Mouse (Mus musculus) thymus, adult 2 months (tissue): ENCODE measurements around the gene Clcnkb. TPM values are rescaled to one million over a fixed set of nuclear protein-coding genes. Genes with fewer than 3 reads are reported as not detected.

Source experiments
- DNase-seq: peaks from one replicate; pipeline ENCODE4 v3.0.0; 2021
- H3K27ac ChIP-seq: fragments of 200-500 bp; 2 replicates; pipeline ENCODE4 v1.5.1; 2012; ENCODE audit warnings: low read length, control low read depth; ENCODE audit not compliant: control insufficient read depth, insufficient read depth
- H3K27me3 ChIP-seq: fragments of 200-500 bp; 2 replicates; pipeline ENCODE4 v1.6.1; 2012; ENCODE audit warnings: mild to moderate bottlenecking, low read length, moderate library complexity, mixed read lengths; ENCODE audit not compliant: control insufficient read depth, insufficient read depth
- H3K36me3 ChIP-seq: fragments of 200-500 bp; 2 replicates; pipeline ENCODE4 v1.6.1; 2012; ENCODE audit warnings: mild to moderate bottlenecking, low read length, moderate library complexity; ENCODE audit not compliant: control insufficient read depth, insufficient read depth
- H3K4me1 ChIP-seq: fragments of 200-500 bp; replicated peaks from 2 replicates; pipeline ENCODE4 v1.6.1; 2012; ENCODE audit warnings: low read length; ENCODE audit not compliant: control insufficient read depth, insufficient read depth
- H3K4me3 ChIP-seq: fragments of 200-500 bp; 2 replicates; pipeline ENCODE4 v1.5.1; 2012; ENCODE audit warnings: mild to moderate bottlenecking, low read length, control low read depth, moderate library complexity; ENCODE audit not compliant: control insufficient read depth, insufficient read depth
- CTCF ChIP-seq: fragments of 200-500 bp; IDR thresholded peaks from 2 replicates; pipeline ENCODE4 v1.5.1; 2012; ENCODE audit warnings: mild to moderate bottlenecking, control low read depth, low read length, moderate library complexity, borderline replicate concordance; ENCODE audit not compliant: control insufficient read depth, poor library complexity, insufficient read depth; ENCODE audit errors: extremely low read depth
- POLR2A ChIP-seq: fragments of 200-500 bp; IDR thresholded peaks from 2 replicates; pipeline ENCODE4 v1.6.1; 2012; ENCODE audit warnings: mild to moderate bottlenecking, low read length, control low read depth, moderate library complexity; ENCODE audit not compliant: control insufficient read depth, poor library complexity, insufficient read depth; ENCODE audit errors: extremely low read depth
- WGBS: fragments of 180-500 bp; shearing (Covaris S2); methylation state at CpG from one replicate; pipeline ENCODE4 v1.1.7; 2018; 5-methylcytosine and 5-hydroxymethylcytosine counted together
- polyA plus RNA-seq: library from polyadenylated mRNA; depleted of rRNA; stranded (reverse); fragments of >200 nt; gene quantifications from 2 replicates; pipeline ENCODE4 v1.2.3, GENCODE M21; 2012

Gene Clcnkb
- polyA plus RNA-seq, 1 experiment: 0.27 TPM

DNA sequence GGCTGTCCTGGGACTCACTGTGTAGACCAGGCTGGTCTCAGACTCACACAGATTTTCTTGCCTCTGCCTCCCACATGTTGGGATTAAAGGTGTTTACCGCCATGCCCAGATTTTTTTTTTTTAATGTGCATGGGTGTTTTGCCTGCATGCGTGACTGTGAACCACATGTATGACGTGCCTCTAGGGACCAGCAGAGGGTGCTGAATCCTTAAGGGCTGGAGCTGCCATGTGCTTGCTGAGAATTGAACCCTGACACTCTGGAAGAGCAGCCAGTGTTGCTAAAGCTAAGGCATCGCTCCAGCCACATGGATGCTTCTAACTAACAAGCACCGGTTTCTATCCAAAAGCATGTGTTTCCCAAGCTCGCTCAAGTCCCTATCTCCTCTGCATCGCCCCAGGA, 29.7 kb downstream of the Clcnkb start:
- 82% methylated on average over 7 of the region's 7 CpGs for WGBS
- TF ChIP-seq POLR2A (no peak), CTCF (no peak)
- H3K4me3 ChIP-seq: no peak overlapping the region
- no peak overlapping the region for H3K27ac ChIP-seq
- no peak for DNase-seq
- H3K27me3 ChIP-seq: no peaks in the 10 kb centered on the region; the same call in 1 of the 2 replicates
- H3K4me1 ChIP-seq: peaks cover 3% of the 10 kb centered on the region
- no peaks in the 10 kb centered on the region for H3K36me3 ChIP-seq

DNA sequence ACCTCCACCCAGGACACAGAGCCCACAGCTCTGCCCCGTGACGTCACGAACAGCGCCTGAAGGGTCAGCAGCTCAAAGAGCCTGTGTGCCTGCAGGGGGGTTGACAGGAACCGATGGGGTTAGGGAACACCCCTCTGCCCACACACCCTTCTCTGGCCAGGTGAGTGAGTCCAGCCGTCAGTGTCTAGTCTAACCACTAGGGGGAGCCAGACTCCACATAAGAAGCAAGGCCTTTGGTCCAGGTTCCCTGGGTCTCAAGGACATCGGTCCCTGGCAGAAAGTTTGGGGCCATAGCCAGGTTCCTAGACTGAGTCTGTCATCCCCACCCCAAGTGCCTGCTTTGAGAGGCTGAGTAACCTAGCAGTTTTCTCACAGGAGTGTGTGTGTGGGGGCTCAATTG, 30.5 kb downstream of the Clcnkb start:
- H3K4me3 ChIP-seq: no peak overlapping the region
- no peak overlapping the region for H3K27ac ChIP-seq
- peaks cover 3% of the 10 kb centered on the region for H3K4me1 ChIP-seq
- TF ChIP-seq CTCF (peak; percentile 84; the same call in 1 of the 2 replicates), POLR2A (no peak)
- DNase-seq: peak; percentile 45
- no peaks in the 10 kb centered on the region for H3K36me3 ChIP-seq
- H3K27me3 ChIP-seq: no peaks in the 10 kb centered on the region; the same call in 1 of the 2 replicates
- WGBS: 0% methylated on average over 7 of the region's 7 CpGs

DNA sequence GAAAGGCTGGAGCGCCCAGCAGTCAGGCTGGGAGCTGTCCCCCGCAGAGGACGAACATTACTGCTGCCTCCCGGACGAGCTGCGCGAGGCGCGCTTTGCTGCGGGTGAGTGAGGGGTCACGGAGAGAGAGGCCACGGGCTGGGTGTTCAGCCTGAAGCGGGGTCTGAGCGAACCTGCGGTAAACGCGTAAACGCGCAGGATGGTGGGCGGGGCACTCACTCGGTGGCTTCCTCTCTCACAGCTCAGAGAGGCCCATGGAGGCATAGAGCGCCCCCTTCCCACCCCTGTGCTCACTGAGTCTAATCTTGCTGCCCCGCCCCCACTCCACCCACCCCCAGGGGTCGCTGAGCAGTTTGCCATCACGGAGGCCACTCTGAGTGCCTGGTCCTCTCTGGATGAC, 33.4 kb downstream of the Clcnkb start:
- Histone ChIP-seq H3K27ac (no peak overlapping the region), H3K4me1 (peaks cover 3% of the 10 kb centered on the region), H3K27me3 (no peaks in the 10 kb centered on the region; the same call in 1 of the 2 replicates), H3K4me3 (0 out of 2 replicates have a peak overlapping the region, but pooled peaks have one; percentile 14), H3K36me3 (no peaks in the 10 kb centered on the region)
- TF ChIP-seq POLR2A (no peak), CTCF (no peak)
- DNase-seq: peak; percentile 43
- 4% methylated on average over 25 of the region's 25 CpGs for WGBS

DNA sequence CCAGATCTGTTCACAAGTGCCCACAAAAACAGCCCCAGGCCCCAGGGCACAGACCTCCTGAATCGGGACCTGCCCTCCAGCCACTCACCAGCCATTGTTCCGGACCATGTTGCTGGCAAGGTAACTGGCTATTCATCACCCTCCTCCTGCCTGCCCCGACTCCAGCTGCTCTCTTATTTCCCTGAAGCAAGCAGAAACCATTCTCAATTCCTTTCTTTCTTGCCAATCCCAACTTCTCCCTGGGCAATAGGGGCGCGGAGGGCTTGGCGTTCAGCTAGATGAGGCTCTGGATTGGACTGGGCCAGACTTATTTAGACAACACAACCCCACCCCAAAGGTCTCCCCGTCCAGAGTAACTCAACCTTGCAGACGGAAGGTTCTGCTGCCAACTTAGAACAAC, 36.1 kb downstream of the Clcnkb start:
- DNase-seq: no peak
- H3K36me3 ChIP-seq: no peaks in the 10 kb centered on the region
- peaks cover 3% of the 10 kb centered on the region for H3K4me1 ChIP-seq
- no peak overlapping the region for H3K4me3 ChIP-seq
- no peaks in the 10 kb centered on the region; the same call in 1 of the 2 replicates for H3K27me3 ChIP-seq
- WGBS: 73% methylated on average over 8 of the region's 8 CpGs
- H3K27ac ChIP-seq: no peak overlapping the region
- TF ChIP-seq CTCF (no peak), POLR2A (no peak)

DNA sequence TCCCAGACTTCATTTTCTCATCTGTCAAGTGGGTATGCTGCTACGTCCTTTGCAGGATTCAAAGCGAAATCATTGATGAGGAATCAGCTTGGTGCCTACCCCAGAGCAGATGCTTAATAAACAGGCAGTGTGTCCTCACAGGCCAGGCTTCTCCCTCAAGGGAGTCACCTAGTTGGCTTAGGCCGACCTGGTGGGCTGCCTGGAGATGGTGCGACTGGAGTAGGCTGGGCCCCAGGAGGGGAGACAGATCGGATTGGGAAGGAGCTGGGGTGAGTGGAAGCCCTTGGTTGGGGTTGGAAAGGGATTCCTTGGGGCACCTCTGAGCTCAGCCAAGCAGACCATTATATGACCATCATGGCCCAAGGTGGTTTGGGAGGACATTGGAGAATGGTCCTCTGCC, 43.4 kb downstream of the Clcnkb start:
- Histone ChIP-seq H3K27me3 (peaks cover 3% of the 10 kb centered on the region; the same call in 1 of the 2 replicates), H3K4me1 (0 out of 2 replicates have a peak, but pooled peaks cover 2% of the 10 kb centered on the region), H3K36me3 (no peaks in the 10 kb centered on the region), H3K4me3 (no peak overlapping the region), H3K27ac (no peak overlapping the region)
- DNase-seq: no peak
- no peak for TF ChIP-seq CTCF
- TF ChIP-seq POLR2A: no peak
- WGBS: 94% methylated on average over 5 of the region's 5 CpGs

DNA sequence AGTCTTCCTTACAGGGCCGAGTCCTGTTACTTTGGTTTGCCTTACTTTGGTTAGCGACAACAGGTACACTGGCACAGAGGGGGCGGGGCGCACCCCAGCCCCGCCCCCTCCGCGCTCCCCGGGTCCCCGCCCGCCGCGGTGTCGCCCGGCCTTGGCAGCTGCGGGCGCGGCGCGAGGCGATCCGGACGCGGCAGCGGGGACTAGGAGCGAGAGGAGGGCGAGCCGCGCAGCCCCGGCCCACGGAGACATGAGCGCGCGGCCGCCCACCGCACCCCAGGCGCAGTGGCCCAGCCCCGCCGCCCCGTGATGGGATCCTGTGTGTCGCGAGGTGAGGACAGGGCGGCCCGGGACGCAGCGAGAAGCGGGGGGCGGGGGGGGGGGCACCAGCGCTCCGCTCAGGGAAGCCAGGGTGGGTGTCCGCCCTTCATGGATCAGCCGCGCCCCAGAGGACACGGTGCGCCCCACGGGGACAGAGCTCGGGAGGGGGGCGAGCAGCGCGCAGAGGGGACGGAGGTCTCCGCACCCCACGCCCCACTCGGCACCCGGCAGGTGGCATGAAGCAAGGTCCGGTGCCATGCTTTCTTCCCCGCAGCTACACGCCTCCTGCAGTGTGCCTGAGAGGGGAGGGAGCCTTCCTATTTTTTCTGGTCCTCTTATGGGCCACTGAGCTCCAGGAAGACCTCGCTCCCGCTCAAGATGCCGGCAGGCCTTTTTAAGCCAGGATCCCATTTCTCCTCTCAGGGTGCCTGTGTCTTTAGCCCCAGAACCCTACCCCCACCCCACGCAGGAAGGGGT, 47.6 kb downstream of the Clcnkb start, which contains the start of gene Fam131c:
Gene Fam131c, plus strand, starts transcription at position 224 of the 795 bp plus-strand sequence.
- WGBS: 6% methylated on average over 63 of the region's 71 CpGs
- TF ChIP-seq CTCF: no peak
- no peak for TF ChIP-seq POLR2A
- no peak within 1 kb of the TSS for H3K27ac ChIP-seq
- H3K4me1 ChIP-seq: 0 out of 2 replicates have a peak, but pooled peaks cover 2% of the 10 kb centered on the region
- no peaks in the 10 kb centered on the region for H3K36me3 ChIP-seq
- no peak for DNase-seq
- H3K27me3 ChIP-seq: peaks cover 3% of the 10 kb centered on the region; the same call in 1 of the 2 replicates
- H3K4me3 ChIP-seq: no peak within 1 kb of the TSS

DNA sequence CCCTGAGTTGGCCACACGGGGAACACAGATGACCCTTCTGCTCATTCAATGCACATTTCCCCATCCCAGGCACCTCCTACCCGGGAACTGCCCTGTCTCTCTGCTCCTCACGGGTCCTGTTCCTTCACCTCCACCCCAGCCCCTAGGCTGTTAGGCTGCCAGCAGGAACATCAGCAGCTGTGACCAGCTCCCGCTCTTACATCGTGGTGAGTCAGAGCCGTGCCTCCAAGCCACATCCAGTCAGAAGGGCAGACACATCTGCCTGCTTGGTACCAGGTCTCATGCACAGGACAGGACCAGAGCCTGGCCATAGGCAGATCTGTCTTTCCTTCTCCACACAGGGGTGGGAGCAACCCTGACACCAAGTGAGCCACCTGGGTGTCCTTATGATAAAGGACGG, 49.9 kb downstream of the Clcnkb start:
- WGBS: 67% methylated on average over 7 of the region's 7 CpGs
- H3K36me3 ChIP-seq: no peaks in the 10 kb centered on the region
- H3K27me3 ChIP-seq: peaks cover 3% of the 10 kb centered on the region; the same call in 1 of the 2 replicates
- TF ChIP-seq POLR2A (no peak), CTCF (no peak)
- no peak for DNase-seq
- 0 out of 2 replicates have a peak, but pooled peaks cover 2% of the 10 kb centered on the region for H3K4me1 ChIP-seq
- no peak overlapping the region for H3K4me3 ChIP-seq
- no peak overlapping the region for H3K27ac ChIP-seq
